Mouse (Mus musculus) neural tube, embryonic 15.5 days (tissue): ENCODE measurements at regions not wholly inside any gene's neighbourhood (a gene's known extent, or its start where the extent isn't known, plus 50 kb on each side); places are given as distances from the start of the nearest gene placed in this dataset.

Source experiments
- ATAC-seq: fragments of 200-750 bp; cut with Nextera tagmentation; 2 replicates; pipeline ENCODE4 v1.8.0; 2017; ENCODE audit warnings: mild to moderate bottlenecking, moderate TSS enrichment, moderate library complexity; ENCODE audit not compliant: low FRiP score
- H3K27ac ChIP-seq: fragments of 300-500 bp; sonication (generic); replicated peaks from 2 replicates; pipeline ENCODE4 v1.5.1; 2015; ENCODE audit warnings: mild to moderate bottlenecking, inconsistent platforms
- H3K27me3 ChIP-seq: fragments of 300-500 bp; sonication (generic); replicated peaks from 2 replicates; pipeline ENCODE4 v1.6.1; 2015; ENCODE audit warnings: inconsistent platforms
- H3K36me3 ChIP-seq: fragments of 300-500 bp; sonication (generic); 2 replicates; pipeline ENCODE4 v1.6.1; 2015; ENCODE audit warnings: inconsistent platforms
- H3K4me1 ChIP-seq: fragments of 300-500 bp; sonication (generic); 2 replicates; pipeline ENCODE4 v1.6.1; 2015; ENCODE audit warnings: inconsistent platforms
- H3K4me2 ChIP-seq: fragments of 300-500 bp; sonication (generic); 2 replicates; pipeline ENCODE4 v1.6.1; 2015; ENCODE audit warnings: inconsistent platforms, mild to moderate bottlenecking, moderate library complexity
- H3K4me3 ChIP-seq: fragments of 300-500 bp; sonication (generic); replicated peaks from 2 replicates; pipeline ENCODE4 v1.5.1; 2015; ENCODE audit warnings: mild to moderate bottlenecking, inconsistent platforms
- H3K9ac ChIP-seq: fragments of 300-500 bp; sonication (generic); replicated peaks from 2 replicates; pipeline ENCODE4 v1.6.1; 2015; ENCODE audit warnings: mild to moderate bottlenecking, inconsistent platforms
- H3K9me3 ChIP-seq: fragments of 300-500 bp; sonication (generic); replicated peaks from 2 replicates; pipeline ENCODE4 v1.6.1; 2016; ENCODE audit warnings: inconsistent platforms
- WGBS: fragments of 180-500 bp; shearing (Covaris S2); methylation state at CpG from one replicate; pipeline ENCODE4 v1.1.7; 2015; ENCODE audit warnings: mixed read lengths; 5-methylcytosine and 5-hydroxymethylcytosine counted together

- Histone ChIP-seq H3K27ac (no peak overlapping the region; the same call in 1 of the 2 replicates), H3K9ac (no peak overlapping the region)
- 18% methylated on average over 8 of the region's 8 CpGs for WGBS
Measured at GRCm38 (mm10) chr14:68355462-68355905, 938.6 kb downstream of the Synb start.

DNA sequence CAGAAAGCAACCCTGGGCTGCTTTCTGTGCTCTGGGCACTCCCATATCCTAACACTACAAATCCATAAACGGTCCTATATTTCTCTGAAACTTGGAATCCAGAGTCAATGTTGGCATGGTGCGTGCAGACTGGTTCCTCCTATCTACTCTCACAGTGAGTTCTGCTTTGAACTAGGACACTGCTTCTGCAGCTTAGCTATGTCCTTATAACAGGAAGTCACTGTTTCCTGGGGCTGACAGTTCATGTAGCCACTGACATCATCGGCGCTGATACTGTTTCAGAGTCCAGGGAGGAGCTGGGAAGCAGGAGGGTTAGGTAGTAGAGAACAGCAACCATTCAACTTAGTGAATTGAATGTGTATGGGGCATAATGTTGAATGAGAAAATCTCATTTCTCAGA is 948.6 kb downstream of the Synb start:
- Histone ChIP-seq H3K27me3 (no peaks in the 10 kb centered on the region), H3K4me3 (no peak overlapping the region), H3K4me1 (0 out of 2 replicates have a peak, but pooled peaks cover 3% of the 10 kb centered on the region), H3K4me2 (no peak overlapping the region), H3K9ac (no peak overlapping the region), H3K9me3 (no peaks in the 10 kb centered on the region), H3K36me3 (no peaks in the 10 kb centered on the region), H3K27ac (no peak overlapping the region)
- WGBS, result 78% methylated on average over 4 of the region's 4 CpGs
- ATAC-seq, result no peak

More at GRCm38 (mm10) chr14:68355462-68355905, 938.6 kb downstream of the Synb start:
- Histone ChIP-seq H3K27me3 (no peaks in the 10 kb centered on the region), H3K9me3 (no peaks in the 10 kb centered on the region), H3K36me3 (no peaks in the 10 kb centered on the region), H3K4me1 (peaks cover 16% of the 10 kb centered on the region), H3K4me3 (no peak overlapping the region), H3K4me2 (no peak overlapping the region)
- ATAC-seq, result peak; percentile 61; the same call in 1 of the 2 replicates

DNA sequence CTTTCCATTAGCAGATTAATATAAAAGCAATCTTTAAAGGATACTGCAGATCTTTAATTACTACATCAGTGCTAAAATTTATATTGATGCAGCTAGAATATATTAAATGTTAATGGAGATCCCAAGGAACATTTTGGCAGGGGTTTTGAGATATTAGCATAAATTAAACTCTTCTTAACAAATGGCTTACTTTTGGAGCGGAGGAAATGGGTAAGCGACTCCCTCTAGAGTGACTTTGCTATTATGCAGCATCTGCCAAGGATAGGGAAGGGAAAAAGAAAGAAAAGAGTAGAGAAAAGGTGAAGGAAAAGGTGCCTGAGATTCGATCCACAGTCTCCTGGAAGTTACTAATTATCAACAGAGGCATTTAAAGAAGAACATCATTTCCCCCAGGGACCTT is 949.4 kb downstream of the Synb start:
- no peaks in the 10 kb centered on the region for H3K36me3 ChIP-seq
- H3K4me1 ChIP-seq, result 0 out of 2 replicates have a peak, but pooled peaks cover 3% of the 10 kb centered on the region
- no peak overlapping the region for H3K9ac ChIP-seq
- H3K4me2 ChIP-seq, result no peak overlapping the region
- no peak overlapping the region for H3K4me3 ChIP-seq
- H3K27me3 ChIP-seq, result no peaks in the 10 kb centered on the region
- 32% methylated on average over 3 of the region's 3 CpGs for WGBS
- no peaks in the 10 kb centered on the region for H3K9me3 ChIP-seq
- no peak for ATAC-seq
- H3K27ac ChIP-seq, result no peak overlapping the region

DNA sequence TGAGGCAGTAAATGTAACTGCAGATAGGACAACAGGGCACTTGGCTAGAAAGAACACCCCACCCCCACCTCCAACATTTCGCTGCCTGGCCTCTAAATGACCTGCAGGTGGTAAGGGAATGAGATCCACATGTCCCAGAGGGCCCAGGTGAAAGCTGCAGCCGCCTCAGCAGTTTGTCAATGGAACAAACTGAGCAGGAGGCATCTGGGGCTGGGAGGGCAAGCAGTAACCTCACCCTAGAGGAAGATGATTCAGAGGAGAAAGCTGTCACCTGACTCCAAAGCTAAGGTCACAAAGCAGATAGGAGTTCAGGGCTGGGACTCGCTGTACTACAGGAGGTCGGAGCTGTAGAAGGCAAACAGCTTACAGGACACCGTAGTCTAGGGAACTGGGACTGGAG is 955.7 kb downstream of the Synb start:
- 0 out of 2 replicates have a peak, but pooled peaks cover 13% of the 10 kb centered on the region for H3K4me1 ChIP-seq
- no peak overlapping the region for H3K4me3 ChIP-seq
- WGBS, result 52% methylated on average over 5 of the region's 5 CpGs
- no peak for ATAC-seq
- no peak overlapping the region for H3K27ac ChIP-seq
- H3K9ac ChIP-seq, result no peak overlapping the region
- no peaks in the 10 kb centered on the region for H3K9me3 ChIP-seq
- no peaks in the 10 kb centered on the region for H3K36me3 ChIP-seq
- no peaks in the 10 kb centered on the region; the same call in 1 of the 2 replicates for H3K27me3 ChIP-seq
- H3K4me2 ChIP-seq, result no peak overlapping the region

DNA sequence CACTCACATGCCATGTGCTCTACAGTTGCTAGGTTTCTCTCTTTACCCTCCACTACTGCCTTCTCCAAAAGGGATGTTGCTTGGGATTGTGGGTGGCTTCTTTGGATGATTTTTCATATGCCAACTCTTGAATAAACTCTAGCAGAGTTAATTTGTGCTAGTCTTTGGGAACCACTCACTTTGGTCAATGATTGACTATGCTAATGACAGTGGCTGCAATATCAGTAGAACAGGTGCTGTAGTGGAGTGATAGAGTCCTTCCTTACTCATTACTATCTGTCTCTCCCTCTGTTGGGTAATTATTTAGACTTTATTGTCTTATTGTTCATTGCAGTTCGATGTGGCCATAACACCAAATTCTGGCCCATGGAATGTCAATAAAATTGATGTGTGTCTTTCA is 969.0 kb downstream of the Synb start:
- no peaks in the 10 kb centered on the region for H3K4me1 ChIP-seq
- no peak overlapping the region for H3K4me2 ChIP-seq
- H3K27ac ChIP-seq, result no peak overlapping the region
- H3K4me3 ChIP-seq, result no peak overlapping the region
- no peaks in the 10 kb centered on the region for H3K36me3 ChIP-seq
- ATAC-seq, result no peak
- H3K9ac ChIP-seq, result no peak overlapping the region
- no peaks in the 10 kb centered on the region for H3K9me3 ChIP-seq
- WGBS, result 78% methylated on average over 1 of the region's 1 CpGs
- no peaks in the 10 kb centered on the region for H3K27me3 ChIP-seq

- no peaks in the 10 kb centered on the region for H3K4me1 ChIP-seq
- H3K27me3 ChIP-seq, result no peaks in the 10 kb centered on the region
- no peak overlapping the region for H3K9ac ChIP-seq
- no peak overlapping the region for H3K4me2 ChIP-seq
- 54% methylated on average over 6 of the region's 6 CpGs for WGBS
- no peak overlapping the region for H3K27ac ChIP-seq
- ATAC-seq, result no peak
- H3K9me3 ChIP-seq, result no peaks in the 10 kb centered on the region
- no peak overlapping the region for H3K4me3 ChIP-seq
- no peaks in the 10 kb centered on the region for H3K36me3 ChIP-seq
Measured at GRCm38 (mm10) chr14:68323008-68323407, 971.1 kb downstream of the Synb start.

GRCm38 (mm10) chr14:68307973-68308660 is 986.0 kb downstream of the Synb start:
- Histone ChIP-seq H3K4me2 (no peak overlapping the region), H3K27me3 (no peaks in the 10 kb centered on the region), H3K9ac (no peak overlapping the region), H3K4me1 (no peaks in the 10 kb centered on the region), H3K4me3 (no peak overlapping the region), H3K27ac (no peak overlapping the region), H3K9me3 (no peaks in the 10 kb centered on the region), H3K36me3 (no peaks in the 10 kb centered on the region)
- ATAC-seq, result no peak
- WGBS, result 96% methylated on average over 2 of the region's 2 CpGs

DNA sequence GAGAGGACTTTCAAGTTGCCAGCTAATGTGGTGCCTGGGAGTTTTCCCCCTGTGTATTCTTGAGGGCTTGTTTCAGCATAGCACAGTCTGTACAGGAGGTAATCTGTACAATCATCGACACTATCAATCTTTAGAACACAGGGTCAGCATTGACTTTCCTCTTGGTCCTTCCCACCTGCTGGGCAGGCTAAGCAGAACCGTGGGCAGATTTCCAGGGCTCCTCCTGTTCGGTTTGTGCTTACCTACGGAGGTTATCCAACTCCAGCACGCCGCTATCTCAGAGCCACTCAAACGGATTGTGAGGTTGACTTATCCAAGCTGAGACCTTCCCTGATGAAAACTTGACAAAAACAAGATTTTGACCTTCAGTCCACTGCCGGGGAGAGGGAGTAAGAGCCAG is 988.9 kb downstream of the Synb start:
- no peaks in the 10 kb centered on the region for H3K9me3 ChIP-seq
- WGBS, result 88% methylated on average over 8 of the region's 8 CpGs
- H3K9ac ChIP-seq, result no peak overlapping the region
- H3K4me3 ChIP-seq, result no peak overlapping the region
- H3K36me3 ChIP-seq, result no peaks in the 10 kb centered on the region
- H3K4me1 ChIP-seq, result no peaks in the 10 kb centered on the region
- no peak overlapping the region for H3K4me2 ChIP-seq
- no peak for ATAC-seq
- no peaks in the 10 kb centered on the region for H3K27me3 ChIP-seq
- no peak overlapping the region for H3K27ac ChIP-seq

- ATAC-seq, result no peak
- WGBS, result 45% methylated on average over 4 of the region's 4 CpGs
- Histone ChIP-seq H3K27ac (no peak overlapping the region), H3K4me3 (no peak overlapping the region), H3K27me3 (no peaks in the 10 kb centered on the region), H3K36me3 (no peaks in the 10 kb centered on the region), H3K9me3 (no peaks in the 10 kb centered on the region), H3K4me2 (no peak overlapping the region), H3K9ac (no peak overlapping the region), H3K4me1 (no peaks in the 10 kb centered on the region)
Measured at GRCm38 (mm10) chr14:68301710-68302109, 992.4 kb downstream of the Synb start.

- ATAC-seq, result no peak
- Histone ChIP-seq H3K36me3 (no peaks in the 10 kb centered on the region), H3K27ac (no peak overlapping the region), H3K4me1 (no peaks in the 10 kb centered on the region), H3K4me2 (no peak overlapping the region), H3K9me3 (no peaks in the 10 kb centered on the region), H3K9ac (no peak overlapping the region), H3K4me3 (no peak overlapping the region), H3K27me3 (no peaks in the 10 kb centered on the region)
- WGBS, result 70% methylated on average over 3 of the region's 3 CpGs
Measured at GRCm38 (mm10) chr14:68285546-68285945, 1008.6 kb downstream of the Synb start.

DNA sequence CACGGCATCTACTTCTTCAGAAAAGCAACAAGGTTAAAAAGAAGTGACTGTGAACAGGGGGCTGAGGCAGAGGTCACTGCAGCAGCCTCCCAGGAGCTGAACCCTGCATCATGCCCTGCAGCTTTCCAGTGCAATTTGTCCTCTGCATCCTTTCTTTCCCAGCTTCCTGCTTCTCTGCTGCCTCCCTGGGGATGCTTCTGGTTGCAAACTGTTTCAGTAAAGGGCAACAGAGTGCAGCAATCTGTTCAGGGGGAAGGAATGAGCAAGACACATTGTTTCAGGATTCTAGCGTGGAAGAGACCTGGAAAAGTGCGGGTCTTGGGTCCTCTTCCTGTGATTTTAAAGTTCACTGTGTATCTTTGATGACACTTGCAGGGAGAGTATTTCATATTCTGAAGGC is 1032.7 kb downstream of the Synb start:
- Histone ChIP-seq H3K4me2 (no peak overlapping the region), H3K36me3 (no peaks in the 10 kb centered on the region), H3K4me3 (no peak overlapping the region), H3K27me3 (no peaks in the 10 kb centered on the region), H3K9ac (no peak overlapping the region), H3K27ac (no peak overlapping the region), H3K4me1 (peaks cover 8% of the 10 kb centered on the region), H3K9me3 (no peaks in the 10 kb centered on the region)
- WGBS, result 57% methylated on average over 3 of the region's 3 CpGs
- ATAC-seq, result no peak

DNA sequence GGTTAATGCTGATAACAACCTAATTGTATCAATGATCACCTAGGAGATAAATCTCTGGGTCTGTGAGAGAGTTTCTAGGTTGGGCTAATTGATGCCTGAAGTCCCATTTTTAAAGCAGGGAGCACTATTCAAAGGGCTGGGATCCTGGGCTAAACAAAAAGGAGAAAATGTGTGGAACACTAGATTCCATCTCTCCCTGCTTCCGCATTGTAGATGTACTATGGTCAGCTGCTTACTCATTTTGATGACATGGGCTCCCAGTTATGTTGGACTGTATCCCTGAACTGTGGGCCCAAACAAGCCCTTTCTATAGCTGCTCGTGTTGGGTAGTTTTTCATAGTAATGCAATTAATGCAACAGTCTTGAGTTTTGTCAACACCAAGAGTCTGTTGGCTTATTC is 1047.1 kb downstream of the Synb start:
- H3K4me2 ChIP-seq, result no peak overlapping the region
- H3K4me3 ChIP-seq, result no peak overlapping the region
- H3K9ac ChIP-seq, result no peak overlapping the region
- no peaks in the 10 kb centered on the region for H3K36me3 ChIP-seq
- H3K27ac ChIP-seq, result no peak overlapping the region
- H3K4me1 ChIP-seq, result no peaks in the 10 kb centered on the region
- no peaks in the 10 kb centered on the region for H3K9me3 ChIP-seq
- no peak for ATAC-seq
- 93% methylated on average over 2 of the region's 2 CpGs for WGBS
- no peaks in the 10 kb centered on the region for H3K27me3 ChIP-seq
